Mouse (Mus musculus) lung, adult 18-20 months (tissue): ENCODE data around the gene Ctnnd1.

Experiments used
- DNase-seq, 2 experiments: peaks; one replicate each; pipeline ENCODE4 v3.0.0; 2022; ENCODE audit warnings: mixed read lengths in 2 of 2

Ctnnd1 gene

DNA sequence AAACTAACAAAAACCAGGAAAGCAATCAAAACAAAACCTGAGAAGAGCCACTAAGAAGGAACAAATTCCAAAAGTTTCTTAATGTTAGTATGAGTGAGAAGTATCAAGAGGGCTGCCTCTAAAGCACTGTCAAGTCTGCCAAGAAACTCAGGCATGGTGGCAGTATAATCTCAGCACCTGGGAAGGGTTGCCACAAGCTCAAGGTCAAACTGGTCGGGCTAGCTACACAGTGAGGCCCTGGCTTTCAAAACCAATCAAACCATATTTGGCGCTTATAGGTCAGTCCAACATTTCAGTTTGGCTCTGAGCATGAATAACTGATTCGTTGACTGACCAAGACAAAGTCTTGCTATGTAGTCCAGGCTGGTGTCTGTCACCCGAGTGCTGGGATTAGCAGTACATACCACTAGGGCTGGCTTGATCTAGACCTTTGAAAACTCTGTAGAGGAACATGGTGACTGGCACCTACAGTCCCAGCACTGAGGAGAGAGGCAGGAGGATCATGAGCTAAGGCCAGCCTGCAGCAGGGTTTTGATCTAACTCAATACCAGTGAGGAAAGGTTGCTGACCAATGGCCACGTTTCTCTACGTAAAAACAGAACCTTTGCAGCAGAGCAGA is 51.2 kb downstream of the Ctnnd1 start:
- DNase-seq: no peak

- no peak for DNase-seq
Measured at GRCm38 (mm10) chr2:84597123-84597522, 53.4 kb downstream of the Ctnnd1 start.

DNA sequence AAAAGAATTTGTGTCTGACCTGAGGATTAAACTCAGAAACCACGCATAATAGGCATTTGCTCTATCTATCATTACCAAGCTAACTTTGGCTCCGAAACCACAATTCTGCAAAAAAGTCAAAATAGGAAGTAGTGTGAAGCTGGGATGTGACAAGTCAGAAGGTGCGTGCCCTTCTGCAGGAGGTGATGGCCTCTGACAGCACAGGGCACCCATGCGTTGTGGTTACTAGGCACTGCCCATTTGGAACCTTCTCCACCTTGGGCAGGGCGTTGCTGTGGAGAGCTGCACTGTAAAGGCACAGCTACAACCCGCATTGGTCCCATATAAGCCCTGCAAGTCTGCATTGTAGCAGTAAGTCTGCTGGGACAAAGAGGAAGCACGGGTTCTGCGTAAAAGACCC is 57.8 kb downstream of the Ctnnd1 start:
- no peak for DNase-seq

DNA sequence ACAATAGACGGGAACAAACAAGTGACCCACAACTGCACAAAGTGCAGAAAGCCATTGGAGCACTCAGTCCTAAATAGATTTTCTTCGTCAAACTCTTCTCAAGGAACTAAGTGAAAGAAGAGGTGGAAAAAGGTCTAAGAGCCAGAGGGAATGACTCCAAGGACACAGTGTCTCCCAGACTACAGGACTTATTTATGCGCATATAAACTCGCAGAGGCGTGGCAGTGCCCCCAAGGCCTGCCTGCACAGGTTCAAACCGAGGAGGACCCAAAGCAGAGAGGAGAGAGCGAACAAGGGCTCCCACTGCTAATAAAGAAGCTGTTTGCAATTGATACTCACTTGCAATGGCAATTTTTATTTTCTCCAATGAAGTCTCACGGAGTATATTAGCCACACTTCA is 64.9 kb downstream of the Ctnnd1 start:
- DNase-seq: no peak

DNA sequence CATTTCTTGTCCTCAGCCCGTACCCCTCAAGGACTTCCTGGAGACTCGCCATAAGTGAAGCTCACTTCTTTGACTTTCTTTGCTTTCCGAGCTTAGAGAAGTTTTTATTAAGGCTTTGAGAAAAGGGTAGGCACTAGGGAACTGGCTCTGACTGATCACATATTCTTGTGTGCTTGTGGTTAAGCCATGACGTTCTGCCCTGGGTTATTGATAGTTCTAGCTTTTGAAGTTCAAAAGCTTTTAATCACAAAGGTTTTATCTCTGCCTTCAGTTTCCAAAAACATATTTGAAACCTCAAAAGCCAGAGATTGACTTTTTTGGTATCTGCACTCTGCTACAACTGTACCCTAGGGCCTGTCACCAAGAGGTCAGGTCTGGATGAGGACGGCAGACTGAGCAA is 68.3 kb downstream of the Ctnnd1 start:
- no peak for DNase-seq

DNA sequence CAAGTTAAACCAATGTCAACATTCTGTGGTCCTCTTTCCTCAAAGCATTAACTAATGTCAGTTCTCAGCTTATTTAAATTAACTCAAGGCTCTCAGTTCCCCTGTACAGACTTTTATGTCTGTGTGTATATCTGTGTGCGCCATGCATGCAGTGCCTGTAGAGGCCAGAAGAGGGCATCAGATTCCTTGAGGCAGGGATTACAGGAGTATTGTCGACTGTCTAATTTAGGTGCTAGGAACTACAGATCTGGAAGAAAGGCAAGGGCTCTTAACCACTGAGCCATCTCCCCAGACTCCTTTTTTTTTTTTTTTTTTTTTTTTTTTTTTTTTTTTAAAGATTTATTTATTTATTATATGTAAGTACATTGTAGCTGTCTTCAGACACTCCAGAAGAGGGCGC is 69.4 kb downstream of the Ctnnd1 start:
- DNase-seq: no peak

DNA sequence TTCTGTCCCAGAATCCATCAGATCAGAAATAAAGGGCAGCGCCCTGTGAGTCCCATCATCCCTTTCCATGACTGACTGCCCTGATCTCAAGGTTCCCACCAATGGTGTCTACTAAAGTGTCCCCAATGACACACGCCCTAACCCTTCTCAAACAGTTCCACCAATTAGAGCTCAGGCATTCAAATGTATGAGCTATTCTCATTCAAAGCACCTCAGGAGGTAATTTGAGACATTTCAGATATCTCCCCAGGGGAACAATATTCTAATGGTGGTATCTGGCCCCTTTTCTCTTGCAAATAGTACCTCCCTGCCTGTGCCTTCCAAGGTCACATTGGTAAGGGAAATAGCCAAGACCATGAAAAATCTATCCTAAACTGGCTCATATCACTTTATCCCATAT is 71.3 kb downstream of the Ctnnd1 start:
- no peak for DNase-seq

DNA sequence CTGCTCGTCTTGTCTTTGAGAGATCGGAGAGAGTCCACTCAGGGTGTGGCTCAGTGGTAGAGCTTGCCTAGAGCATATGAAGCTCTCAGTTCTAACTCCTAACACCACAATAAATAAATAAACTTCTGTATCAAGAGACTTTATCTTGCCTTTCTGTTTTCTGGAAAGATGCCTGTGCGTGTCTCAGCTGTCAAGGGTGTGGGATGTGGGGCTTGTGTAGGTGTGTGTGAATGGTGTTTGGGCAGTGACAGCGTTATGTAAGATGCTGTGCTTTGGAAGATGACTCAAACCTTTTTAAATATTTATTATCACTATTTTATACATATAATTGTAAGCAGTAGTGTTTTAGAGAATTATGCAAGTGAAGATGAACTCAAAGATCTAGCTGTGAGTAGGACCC is 76.4 kb downstream of the Ctnnd1 start:
- no peak for DNase-seq

GRCm38 (mm10) chr2:84556888-84557514 is 93.6 kb downstream of the Ctnnd1 start:
- DNase-seq: no peak

DNA sequence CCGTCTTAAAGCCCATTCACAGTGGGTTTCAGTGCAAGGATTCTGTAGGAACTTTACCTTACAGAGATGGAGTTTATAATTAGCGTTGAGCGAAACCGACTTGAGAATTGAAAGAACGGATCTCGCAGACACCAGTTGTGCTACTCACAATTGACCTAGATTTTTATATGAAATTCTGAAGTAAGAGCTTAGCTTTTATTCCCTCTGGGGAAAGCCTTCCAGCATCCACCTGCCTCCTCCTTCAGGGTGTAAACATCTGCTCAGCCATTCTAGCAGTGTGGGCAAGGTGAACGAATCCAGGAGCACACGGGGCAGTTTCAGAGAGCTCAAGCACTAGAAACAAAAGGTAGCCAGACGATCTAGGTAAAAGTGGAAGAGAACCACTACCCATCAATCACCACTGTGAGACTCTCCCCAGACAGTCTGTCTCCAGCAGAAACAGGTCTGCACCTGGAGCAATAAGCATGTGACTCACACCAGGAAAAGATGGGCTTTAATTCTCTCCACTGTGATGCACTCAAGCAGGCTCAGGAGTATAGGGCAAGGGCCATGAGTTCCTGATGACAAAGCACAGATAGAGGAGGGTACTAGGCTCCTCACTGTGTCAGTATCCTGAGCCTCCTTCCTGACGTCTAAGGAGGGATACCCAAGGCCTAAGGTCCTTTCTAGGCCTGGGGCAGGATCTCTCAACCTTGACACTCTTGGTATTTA is 99.0 kb downstream of the Ctnnd1 start:
- DNase-seq: no peak
